Mouse (Mus musculus) cerebellum, adult 2 months (tissue): Measurements from ENCODE around the gene Csrp1.

Experiments
- CTCF ChIP-seq: fragments of 200-500 bp; IDR thresholded peaks from 2 replicates; pipeline ENCODE4 v1.5.1; 2011; ENCODE audit warnings: low read depth, mild to moderate bottlenecking, control low read depth, low read length, moderate library complexity, borderline replicate concordance; ENCODE audit not compliant: insufficient read depth
- POLR2A ChIP-seq: fragments of 200-500 bp; IDR thresholded peaks from 2 replicates; pipeline ENCODE4 v1.6.1; 2011; ENCODE audit warnings: low read length, control low read depth, borderline replicate concordance; ENCODE audit not compliant: insufficient read depth

GRCm38 (mm10) chr1:135777046-135777445, 57.2 kb downstream of the Csrp1 start:
- TF ChIP-seq CTCF: no peak
- no peak for TF ChIP-seq POLR2A
